Mouse (Mus musculus) cerebellum, adult 2 months (tissue): ENCODE data around the gene Gm10645. TPM values are rescaled to one million over a fixed set of nuclear protein-coding genes. Genes with fewer than 3 reads are reported as not detected.
A peak's percentile ranks its signal among the peaks of the same experiment; 100 is the strongest.

Experiments used
- DNase-seq, 2 experiments: peaks; one replicate each; pipeline ENCODE4 v3.0.0; 2021
- H3K27ac ChIP-seq: fragments of 200-500 bp; 2 replicates; pipeline ENCODE4 v1.5.1; 2012; ENCODE audit warnings: low read length, control low read depth, inconsistent platforms; ENCODE audit not compliant: insufficient read depth
- H3K27me3 ChIP-seq: fragments of 200-500 bp; 2 replicates; pipeline ENCODE4 v1.6.1; 2012; ENCODE audit warnings: inconsistent platforms, mild to moderate bottlenecking, low read length, moderate library complexity; ENCODE audit not compliant: control insufficient read depth, insufficient read depth
- H3K4me1 ChIP-seq: fragments of 200-500 bp; 2 replicates; pipeline ENCODE4 v1.6.1; 2011; ENCODE audit warnings: low read length; ENCODE audit not compliant: control insufficient read depth, insufficient read depth
- H3K4me3 ChIP-seq: fragments of 200-500 bp; replicated peaks from 2 replicates; pipeline ENCODE3; 2011; ENCODE audit warnings: mild to moderate bottlenecking, low read depth, low read length, control low read depth; ENCODE audit not compliant: insufficient read depth
- CTCF ChIP-seq: fragments of 200-500 bp; IDR thresholded peaks from 2 replicates; pipeline ENCODE4 v1.5.1; 2011; ENCODE audit warnings: low read depth, mild to moderate bottlenecking, control low read depth, low read length, moderate library complexity, borderline replicate concordance; ENCODE audit not compliant: insufficient read depth
- POLR2A ChIP-seq: fragments of 200-500 bp; IDR thresholded peaks from 2 replicates; pipeline ENCODE4 v1.6.1; 2011; ENCODE audit warnings: low read length, control low read depth, borderline replicate concordance; ENCODE audit not compliant: insufficient read depth
- WGBS: fragments of 180-500 bp; shearing (Covaris S2); methylation state at CpG from one replicate; pipeline ENCODE4 v1.1.7; 2018; 5-methylcytosine and 5-hydroxymethylcytosine counted together
- polyA plus RNA-seq: library from polyadenylated mRNA; depleted of rRNA; stranded (reverse); fragments of >200 nt; gene quantifications from 2 replicates; pipeline ENCODE4 v1.2.3, GENCODE M21; 2012

The Gm10645 gene
- polyA plus RNA-seq, 1 experiment, result 1.4 TPM

GRCm38 (mm10) chr8:83165235-83165930 is 587 bp downstream of the Gm10645 start, which contains the start of gene Tbc1d9:
Tbc1d9 (plus strand) TSS chr8:83165352.
- Histone ChIP-seq H3K4me3 (peak within 1 kb of the TSS; percentile 78), H3K27me3 (no peaks in the 10 kb centered on the region), H3K27ac (peak within 1 kb of the TSS; percentile 91), H3K4me1 (no peaks in the 10 kb centered on the region)
- no peak; the same call in 1 of the 2 replicates for TF ChIP-seq CTCF
- peak; percentile 66; the same call in 1 of the 2 replicates for TF ChIP-seq POLR2A
- DNase-seq, result peak; percentile 89 to 91
- under 1% methylated on average over 63 of the region's 63 CpGs for WGBS

GRCm38 (mm10) chr8:83160613-83161012 is 5.4 kb downstream of the Gm10645 start:
- Histone ChIP-seq H3K4me1 (no peaks in the 10 kb centered on the region), H3K27me3 (no peaks in the 10 kb centered on the region), H3K27ac (no peak overlapping the region), H3K4me3 (no peak overlapping the region)
- TF ChIP-seq CTCF (no peak), POLR2A (no peak)
- 83% methylated on average over 2 of the region's 2 CpGs for WGBS
- DNase-seq, result no peak

- Histone ChIP-seq H3K4me3 (no peak overlapping the region), H3K27me3 (no peaks in the 10 kb centered on the region), H3K27ac (no peak overlapping the region), H3K4me1 (no peaks in the 10 kb centered on the region)
- TF ChIP-seq POLR2A, result no peak
- no peak for TF ChIP-seq CTCF
- WGBS, result 46% methylated on average over 1 of the region's 1 CpGs
- DNase-seq, result no peak
These were observed 6.4 kb downstream of the Gm10645 start for GRCm38 (mm10) chr8:83159615-83160014.

DNA sequence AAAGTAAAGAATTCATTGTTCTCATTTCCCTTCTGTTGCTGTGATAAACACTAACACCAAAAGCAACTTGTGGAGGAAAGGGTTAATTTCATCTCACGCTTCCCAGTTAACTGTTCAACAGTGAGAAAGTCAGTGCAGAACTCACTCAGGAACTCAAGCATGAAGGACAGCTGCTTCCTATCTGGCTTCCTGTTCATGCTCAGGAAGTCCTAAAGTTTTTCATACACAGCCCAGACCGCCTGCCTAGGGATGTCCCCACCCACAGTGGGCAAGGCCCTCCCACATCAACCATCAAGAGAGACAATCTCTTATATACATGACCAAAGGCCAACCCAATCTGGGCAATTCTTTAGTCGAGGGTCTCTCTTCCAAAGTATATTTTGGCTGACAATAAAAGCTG is 7.0 kb downstream of the Gm10645 start:
- H3K4me1 ChIP-seq, result no peaks in the 10 kb centered on the region
- H3K27me3 ChIP-seq, result no peaks in the 10 kb centered on the region
- DNase-seq, result no peak
- H3K4me3 ChIP-seq, result no peak overlapping the region
- WGBS, result 68% methylated on average over 3 of the region's 3 CpGs
- TF ChIP-seq POLR2A (no peak), CTCF (no peak)
- H3K27ac ChIP-seq, result no peak overlapping the region

DNA sequence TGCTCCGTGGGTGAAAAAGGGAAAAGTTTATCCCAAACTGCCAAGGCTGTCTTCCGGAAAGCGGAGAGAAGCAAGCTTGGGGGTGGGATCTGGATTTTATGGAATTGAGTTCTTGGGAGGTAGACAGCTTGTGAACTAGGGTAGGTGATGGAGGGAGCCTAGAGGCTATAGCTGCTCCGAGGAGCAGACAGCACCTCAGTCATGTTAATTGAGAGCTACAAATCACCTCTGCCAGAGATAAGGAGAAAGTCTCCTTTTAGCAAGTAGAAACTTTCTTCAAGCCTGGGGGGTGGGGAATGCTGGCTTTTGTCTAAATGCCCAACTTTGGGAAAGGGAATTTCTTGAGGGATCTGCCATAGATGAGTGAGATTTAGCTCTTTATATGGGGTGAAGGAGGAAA is 10.9 kb downstream of the Gm10645 start:
- no peak overlapping the region for H3K4me3 ChIP-seq
- H3K27ac ChIP-seq, result no peak overlapping the region
- H3K27me3 ChIP-seq, result no peaks in the 10 kb centered on the region
- 62% methylated on average over 4 of the region's 4 CpGs for WGBS
- H3K4me1 ChIP-seq, result no peaks in the 10 kb centered on the region
- TF ChIP-seq CTCF (no peak), POLR2A (no peak)
- DNase-seq, result no peak

DNA sequence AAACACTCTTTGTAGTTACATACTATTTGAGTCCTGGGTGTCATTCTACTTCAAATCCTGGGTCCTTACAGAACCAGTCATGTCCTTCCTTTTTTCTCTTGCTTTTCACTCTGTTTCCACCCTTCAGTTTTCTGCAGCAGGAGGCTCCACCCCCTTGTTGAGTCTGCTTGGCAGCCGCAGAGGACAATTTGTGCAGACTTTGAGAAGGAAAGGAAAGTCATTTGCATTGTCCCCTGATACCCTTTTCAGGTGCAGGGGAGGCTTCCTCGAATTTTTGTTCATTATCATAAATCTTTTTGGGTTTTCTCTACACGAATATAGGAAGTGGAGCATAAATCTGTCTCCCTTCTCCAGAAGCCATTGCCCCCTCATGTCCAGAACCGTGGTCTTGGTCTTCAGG is 13.5 kb downstream of the Gm10645 start:
- Histone ChIP-seq H3K4me1 (no peaks in the 10 kb centered on the region), H3K4me3 (no peak overlapping the region), H3K27me3 (no peaks in the 10 kb centered on the region), H3K27ac (no peak overlapping the region)
- no peak for TF ChIP-seq CTCF
- no peak for TF ChIP-seq POLR2A
- DNase-seq, result no peak
- WGBS, result 65% methylated on average over 4 of the region's 4 CpGs

DNA sequence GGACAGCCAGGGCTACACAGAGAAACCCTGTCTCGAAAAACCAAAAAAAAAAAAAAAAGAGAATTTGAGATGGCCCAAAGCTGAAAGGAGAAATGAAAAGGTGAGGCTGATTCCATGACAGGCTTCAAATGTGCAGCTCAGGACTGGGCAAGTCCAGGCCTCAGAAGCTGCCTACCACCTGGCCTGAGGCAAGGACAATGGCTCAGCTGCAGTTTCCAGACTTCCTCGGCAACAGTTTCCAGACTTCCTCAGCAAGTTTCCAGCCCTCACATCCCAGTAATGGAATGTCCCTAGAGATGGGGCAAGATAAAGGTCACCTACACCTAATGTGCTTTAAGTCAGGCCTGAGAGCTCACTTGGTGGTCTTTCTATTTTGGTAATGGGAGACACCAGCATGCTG is 13.9 kb downstream of the Gm10645 start:
- TF ChIP-seq CTCF (no peak), POLR2A (no peak)
- no peak overlapping the region for H3K4me3 ChIP-seq
- H3K27me3 ChIP-seq, result no peaks in the 10 kb centered on the region
- no peak overlapping the region for H3K27ac ChIP-seq
- no peak for DNase-seq
- no peaks in the 10 kb centered on the region for H3K4me1 ChIP-seq
- WGBS, result 59% methylated on average over 2 of the region's 2 CpGs

DNA sequence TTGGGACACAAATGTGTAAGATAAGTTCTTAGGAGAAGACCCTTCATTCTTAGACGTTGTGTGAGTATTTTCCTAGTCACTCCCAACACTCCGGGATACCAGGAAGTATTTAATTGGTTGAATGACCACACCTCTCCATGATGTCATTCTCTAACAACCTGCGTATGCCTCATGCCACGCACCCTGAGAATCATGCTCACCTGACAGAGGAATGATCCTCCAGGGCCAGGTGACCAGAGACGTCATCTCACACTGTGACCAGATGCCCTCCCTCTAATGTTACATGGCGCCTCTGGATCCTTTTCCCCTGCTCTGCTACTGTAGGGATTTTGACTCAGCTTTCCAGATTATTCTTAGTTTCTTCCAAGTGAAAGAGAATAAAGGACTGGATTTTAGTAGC is 16.8 kb downstream of the Gm10645 start:
- no peaks in the 10 kb centered on the region for H3K27me3 ChIP-seq
- DNase-seq, result no peak
- no peak overlapping the region for H3K27ac ChIP-seq
- TF ChIP-seq POLR2A (no peak), CTCF (no peak)
- no peaks in the 10 kb centered on the region for H3K4me1 ChIP-seq
- no peak overlapping the region for H3K4me3 ChIP-seq
- WGBS, result 90% methylated on average over 6 of the region's 6 CpGs
